Mouse (Mus musculus) CD4-positive, CD25-positive, alpha-beta regulatory T cell, adult 2 months (primary cell): ENCODE results near the gene Mb.

Source experiments
- DNase-seq: peaks from one replicate; pipeline ENCODE4 v3.0.0-alpha.2; 2012; ENCODE audit warnings: low read depth, low spot score

Mb gene

DNA sequence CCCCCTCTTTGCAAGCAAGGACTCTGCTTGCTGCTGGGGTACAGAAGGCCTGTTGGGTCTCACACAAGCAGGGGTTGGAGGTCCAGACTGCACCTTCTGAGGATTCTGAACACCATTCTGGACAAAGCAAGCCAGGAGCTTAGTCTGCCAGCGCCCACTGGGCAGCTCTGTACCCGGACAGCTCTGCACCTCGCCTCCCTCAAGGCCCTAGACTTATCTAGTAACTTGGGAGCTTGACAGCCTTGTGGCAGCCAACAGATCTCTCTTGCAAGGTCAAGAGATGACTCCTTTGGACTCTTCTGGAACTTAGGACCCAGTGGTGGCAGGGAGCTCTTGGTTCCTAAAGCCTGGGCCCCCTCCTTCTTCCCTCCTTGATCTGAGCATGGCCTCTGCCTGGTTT lies 23.4 kb downstream of the Mb start:
- no peak for DNase-seq

DNA sequence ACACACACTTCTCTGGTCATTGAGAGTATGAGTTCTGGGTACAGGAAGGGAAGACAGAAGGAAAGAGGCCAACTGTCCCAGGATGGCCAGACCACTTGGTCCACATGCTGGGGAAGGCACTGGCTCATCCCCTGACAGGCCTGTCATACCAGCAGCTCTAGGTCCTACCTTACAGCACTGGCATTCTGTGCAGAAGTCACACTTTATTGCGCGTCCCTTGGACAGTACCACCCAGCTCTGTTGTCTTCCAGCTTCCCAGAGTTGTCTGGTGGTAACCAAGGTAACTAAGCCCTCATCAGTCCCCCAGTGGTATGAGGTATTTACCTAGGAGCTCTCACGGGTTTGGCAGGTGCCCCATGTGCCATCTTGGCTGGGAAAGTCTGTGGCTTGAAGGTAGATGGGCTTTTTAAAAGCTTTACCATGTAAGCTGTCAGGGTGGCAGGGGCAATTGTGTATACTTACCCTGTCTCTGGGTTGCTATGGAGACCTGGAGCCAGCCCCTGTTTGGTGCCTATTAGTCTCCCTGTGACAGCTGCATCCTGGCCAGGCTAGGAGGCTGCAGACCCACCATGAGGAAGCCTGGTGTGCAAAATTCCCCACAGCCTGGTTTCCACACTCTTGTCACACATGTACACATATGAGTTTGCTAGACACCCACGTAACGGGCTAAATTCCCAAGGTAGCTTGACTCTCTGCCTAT lies 24.4 kb downstream of the Mb start:
- DNase-seq, result no peak

DNA sequence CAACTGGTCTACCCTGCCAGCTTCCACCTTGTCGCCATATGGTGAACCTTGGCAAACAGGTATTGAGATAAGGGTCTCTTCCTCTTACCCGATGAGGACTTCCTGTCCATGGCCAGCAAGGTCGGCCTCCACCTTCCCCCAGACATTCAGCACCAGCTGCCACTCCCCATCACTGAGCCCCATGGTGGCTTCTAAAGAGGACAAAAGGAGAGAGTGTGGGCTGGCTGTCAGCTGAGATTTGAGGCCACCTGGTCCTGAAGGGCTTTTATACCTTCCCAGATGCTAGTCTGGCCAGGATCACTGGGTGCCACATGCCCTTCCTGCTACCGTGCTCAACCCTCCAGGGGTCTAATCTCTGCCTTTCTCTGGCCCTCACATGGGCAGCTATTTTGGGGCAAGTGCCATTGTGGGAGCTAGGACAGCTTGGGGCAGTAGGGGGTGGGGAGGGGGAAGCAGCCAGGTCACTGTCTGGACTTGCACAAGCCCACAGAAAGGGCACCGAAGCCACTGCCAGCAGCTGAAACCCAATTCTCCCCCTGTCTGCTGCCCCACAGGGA lies 28.0 kb downstream of the Mb start:
- DNase-seq, result no peak

DNA sequence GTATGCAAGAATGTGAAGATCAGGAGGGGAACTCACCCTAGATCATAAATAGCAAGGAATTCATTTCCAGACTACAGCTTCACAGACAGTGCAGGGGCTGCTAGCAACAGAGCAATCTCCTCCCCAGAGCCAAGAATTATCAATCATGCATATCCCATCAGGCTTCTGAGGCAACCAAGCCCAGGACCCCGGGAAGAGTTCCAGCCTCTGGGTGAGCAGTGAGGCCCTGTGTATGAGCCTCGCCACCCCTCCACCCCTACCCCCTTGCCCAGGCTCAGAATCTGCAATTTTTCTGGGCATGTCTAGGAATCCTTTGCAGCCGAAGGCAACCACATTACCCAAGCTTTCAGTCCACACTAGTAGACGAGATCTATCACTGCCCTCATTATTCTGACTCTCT lies 28.6 kb downstream of the Mb start:
- DNase-seq, result no peak

DNA sequence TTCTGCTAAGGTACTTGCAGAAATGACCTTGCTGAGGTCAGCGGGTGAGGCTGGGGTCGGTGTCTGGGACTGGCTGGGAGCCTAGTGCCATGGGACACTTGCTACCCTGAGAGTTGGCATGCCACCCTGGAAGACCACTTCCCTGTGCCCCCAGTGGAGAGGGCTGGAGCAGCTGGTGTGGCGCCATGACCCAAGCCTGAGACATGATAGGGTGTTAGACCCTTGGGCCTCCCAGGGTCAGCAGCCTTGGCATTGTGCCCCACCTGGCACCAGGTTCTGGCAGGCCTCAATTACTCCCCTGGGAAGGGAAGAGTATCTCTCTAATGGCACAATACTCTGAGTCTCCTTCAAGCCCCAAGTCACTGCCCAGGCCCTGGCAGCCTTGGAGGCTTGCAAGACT lies 29.4 kb downstream of the Mb start:
- no peak for DNase-seq

DNA sequence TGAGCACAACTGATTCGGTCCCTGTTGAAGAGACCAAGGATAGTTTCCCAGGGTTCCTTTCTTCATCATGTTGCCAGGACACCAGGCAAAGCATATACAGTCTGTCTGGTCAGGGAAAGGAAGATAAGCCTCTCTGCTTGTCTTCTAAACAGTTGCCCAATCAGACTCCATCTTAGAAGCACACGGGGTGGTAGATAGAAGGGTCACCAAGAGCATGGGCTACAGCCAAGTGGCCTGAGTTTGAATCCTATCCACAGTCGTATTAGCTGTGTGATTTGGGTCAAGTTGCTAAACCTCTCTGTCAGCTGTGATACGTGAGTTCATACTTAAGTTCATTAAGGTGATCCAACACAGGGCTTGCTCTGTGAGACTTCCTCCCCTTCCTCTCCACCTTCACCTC lies 30.3 kb downstream of the Mb start:
- no peak for DNase-seq

DNA sequence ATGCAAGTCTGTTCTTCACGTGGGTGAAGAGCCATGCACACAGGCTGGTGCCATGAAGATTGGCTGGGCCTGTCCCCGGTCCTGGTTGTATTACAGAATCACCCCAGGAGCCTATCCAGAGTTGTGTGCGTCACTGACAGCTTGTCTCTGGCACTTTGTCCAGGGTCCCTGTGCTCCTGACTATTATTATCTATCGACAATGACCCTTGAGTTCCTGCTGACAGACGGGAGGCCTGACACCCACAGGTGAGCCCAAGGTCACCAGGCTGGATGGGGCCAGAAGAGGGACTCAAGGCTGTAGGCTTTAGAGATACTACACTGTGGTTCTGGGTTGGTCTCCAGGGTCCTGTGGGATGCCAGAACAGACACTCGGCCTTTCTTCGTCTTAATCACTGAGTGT lies 30.9 kb downstream of the Mb start:
- no peak for DNase-seq

DNA sequence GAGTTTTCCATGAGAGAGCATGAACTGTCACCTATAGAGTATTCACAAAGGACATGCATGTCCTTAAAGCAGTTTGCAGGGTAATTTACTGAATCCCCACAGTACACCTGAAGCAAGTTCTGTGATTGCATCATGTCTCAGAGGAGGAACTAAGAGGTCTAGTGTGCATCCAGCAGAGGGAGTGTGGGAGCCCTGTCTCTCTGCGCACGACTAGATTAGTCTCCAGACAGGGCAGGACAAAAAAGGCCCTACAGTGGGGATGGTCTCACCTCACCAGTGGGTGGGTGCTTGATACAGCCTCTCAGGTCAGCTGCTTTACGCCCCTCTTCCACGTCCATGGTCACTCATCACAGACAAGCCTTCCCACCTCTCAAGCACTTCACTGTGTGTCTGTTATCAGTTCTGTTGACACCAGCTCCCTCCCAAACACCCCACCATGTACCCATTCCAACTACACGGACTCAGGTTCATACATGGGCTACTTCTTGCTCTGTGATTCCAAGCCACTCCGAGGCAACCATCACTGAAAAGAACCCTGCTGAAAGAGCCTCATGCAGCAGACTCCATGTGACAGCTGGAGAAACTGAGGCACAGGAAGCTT lies 31.6 kb downstream of the Mb start:
- no peak for DNase-seq

DNA sequence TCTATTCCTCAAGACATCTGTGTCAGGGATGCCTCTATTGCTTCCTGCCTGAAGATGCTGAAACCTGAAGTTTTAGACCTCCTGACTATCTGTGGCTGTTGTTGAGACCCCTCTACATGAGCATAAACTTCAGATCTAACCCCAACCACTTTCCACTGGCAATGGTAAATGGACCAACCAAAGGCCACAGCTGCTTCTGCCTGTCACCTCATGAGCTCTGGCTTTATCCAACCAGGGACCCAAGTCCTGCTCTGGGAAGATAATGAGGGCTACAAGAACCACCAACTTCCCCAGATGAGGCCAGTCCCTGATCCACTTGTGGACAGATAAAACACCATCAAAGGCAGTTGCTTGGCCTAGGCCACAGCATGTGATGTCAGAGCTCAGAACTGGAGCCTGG lies 32.6 kb downstream of the Mb start:
- DNase-seq, result no peak

DNA sequence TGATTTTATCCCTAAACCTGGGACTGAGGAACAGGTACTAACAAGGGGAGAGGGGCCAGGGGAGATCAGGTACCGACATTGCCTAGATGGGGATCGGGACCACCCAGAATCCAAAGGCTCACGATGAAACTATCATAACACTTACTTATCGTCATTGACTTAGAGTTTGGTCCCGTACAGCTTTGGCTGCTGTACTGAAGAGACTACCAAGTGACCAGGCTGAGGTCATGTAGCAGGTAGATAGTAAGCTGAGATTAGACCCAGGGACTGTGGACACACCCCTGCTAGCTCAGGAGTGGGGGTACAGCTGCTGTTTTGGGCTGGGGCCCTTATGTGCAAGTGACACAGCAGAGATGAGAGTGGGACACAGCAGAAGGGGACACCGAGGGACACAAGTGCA lies 34.0 kb downstream of the Mb start:
- DNase-seq, result no peak

DNA sequence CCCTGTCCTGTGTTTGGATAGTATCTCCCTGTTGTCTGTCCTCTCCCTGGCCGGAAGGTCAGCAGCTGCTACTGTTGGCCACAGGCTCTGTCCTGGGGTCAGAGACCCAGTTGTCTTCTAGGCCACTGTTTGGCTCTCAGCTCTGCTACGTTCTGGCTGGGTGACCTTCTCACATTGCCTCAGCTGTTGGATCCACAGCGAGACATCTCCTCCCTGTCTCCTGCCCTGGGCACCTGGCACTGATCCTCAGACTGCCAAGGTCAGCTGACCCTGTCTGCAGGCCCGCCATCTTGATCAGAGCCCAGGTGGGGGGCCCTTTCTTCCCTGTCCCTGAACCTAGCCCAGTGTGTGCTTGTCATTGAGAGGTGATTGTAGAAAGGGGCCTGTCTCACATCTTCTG lies 35.5 kb downstream of the Mb start:
- DNase-seq, result no peak

DNA sequence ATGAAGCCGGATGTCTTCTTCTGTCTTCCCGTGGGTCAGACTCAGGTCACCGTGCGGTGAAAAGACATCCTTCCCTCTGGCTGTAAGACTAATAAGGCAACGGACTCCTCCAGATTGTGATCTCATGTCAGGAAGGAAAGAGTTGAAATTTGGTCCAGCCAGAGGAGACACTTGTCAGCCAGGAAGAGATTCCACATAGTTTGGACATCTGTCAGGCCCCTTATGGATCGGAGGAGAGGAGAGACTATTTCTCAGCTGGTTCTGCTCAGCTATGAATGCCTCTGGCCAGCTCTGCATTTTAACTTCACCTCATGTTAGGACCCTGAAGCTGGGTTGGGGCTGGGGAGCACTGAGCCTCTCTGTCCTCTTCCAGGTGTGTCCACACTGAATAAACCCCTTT lies 36.0 kb downstream of the Mb start:
- no peak for DNase-seq

DNA sequence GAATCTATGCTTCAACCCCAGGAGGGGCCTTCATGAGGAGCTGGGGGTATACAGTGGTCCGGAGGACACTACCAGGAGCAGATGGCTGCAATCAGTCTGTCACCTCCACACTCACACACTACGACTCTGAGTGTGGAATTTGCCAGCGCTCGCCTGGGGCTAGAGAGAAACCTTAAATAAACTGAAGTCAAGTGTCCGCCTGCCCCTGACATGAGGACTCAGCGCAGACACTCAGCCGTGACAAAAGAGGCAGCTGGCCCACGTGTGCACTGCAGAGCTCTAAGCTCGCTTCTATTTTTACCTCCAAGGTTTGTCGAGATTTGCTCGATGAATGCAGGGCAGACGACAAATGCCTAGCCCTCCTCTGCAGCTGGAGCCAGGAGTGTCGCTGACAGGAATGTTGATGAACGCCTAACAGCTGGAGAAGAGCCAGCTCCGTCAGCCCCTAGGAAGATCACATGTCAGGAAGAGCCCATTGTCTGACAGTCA lies 36.7 kb downstream of the Mb start:
- no peak for DNase-seq

DNA sequence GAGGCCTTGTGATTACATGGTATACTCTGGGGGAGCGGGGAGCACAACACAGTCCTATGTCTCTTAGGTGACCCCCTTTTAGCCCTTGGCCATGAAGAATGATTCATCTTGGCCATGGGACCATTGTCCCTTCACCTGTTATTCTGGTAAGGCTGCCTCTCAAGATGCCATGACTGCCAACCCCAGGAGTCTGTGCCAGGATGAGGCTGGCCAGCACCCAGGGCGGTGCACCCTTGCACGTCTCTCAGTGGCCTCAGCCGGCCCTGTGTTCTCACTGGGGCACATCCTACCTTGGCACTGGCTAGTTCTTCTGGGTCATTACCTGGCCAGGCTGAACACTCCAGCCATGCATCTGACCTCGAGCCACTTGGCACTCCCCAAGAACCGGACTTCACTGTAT lies 41.6 kb downstream of the Mb start:
- DNase-seq, result no peak

DNA sequence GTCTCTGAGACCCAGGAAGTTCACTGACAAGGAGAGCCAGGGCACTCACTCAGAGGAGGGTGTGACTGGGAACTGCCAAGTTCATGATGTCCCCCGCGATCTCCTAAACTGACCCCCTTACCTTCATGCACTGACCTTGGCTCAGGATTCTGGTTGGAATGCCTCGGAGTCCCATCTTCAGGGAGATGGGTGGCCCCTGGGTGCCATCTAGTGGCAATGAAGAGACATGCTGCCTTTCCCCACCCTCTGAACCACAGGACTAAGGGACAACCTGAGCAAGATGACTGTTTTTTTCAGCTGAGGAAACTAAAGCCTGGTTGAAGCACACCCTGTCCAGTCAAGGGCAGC lies 46.6 kb downstream of the Mb start:
- peak; percentile 44 for DNase-seq

DNA sequence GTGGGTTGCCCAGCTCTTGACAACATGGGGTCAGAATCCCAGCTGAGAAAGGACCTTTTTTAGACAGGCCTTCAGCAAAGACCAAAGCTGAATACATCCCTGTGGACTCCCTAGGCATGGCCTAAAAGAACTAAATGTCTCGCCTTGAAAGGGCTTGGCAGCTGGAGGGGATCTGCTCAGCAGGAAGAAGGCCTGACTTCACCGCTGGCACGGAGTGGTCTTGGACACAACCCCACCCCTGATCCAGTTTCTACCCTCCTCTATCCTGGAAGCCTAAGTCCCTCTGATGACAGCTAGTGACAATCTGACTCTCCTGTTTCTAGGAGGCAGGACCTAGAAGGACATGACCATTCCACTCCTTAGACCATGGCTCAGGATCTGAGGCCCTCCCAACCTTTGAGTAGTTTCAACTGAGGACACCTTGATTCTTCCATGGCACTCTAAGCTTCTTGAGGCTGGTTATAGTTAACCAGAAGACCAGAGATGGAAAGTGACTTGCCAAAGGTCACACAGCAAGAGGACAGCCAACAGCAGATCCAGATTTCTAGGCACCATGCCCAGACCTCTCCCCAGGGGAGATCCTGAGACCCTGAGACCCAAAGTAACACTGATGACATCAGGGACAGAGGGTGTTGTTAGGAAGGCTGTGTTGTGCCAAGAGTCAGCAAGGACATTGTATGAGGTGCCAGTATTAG lies 47.1 kb downstream of the Mb start:
- no peak for DNase-seq

DNA sequence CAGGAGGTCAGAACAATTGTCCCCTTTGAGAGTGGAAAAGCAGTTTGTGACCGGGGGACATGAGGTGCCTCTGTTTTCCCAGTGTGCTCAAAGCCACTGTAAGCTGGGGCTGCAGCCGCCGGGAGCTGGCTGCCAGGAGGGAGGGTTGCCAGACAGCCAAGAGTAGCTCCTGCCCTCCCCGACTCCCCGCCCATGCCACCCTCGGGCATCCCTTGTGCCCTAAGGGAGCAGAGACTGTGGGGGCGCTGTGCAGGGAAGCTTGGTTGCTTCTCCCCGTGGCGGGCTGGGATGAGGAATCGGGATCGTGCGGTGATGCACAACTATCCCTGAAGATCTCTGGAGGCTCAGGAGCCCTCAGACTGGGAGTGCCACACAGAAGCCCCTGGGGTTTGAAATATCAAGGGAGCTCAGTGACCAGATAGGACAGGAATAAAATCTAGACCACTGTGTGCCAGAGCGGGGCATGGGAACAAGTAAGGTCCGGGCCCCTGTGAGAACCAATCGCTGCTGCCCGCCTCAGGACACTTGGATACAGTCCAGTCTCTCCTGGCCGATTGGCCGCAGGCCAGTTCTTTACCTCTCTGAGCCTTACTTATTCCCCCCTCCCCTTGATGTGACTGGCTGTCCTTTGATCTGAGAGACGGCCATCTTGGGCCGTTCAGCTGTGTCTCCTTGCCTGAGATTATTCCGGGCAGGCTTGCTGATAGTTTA lies 51.4 kb downstream of the Mb start:
- DNase-seq, result no peak

DNA sequence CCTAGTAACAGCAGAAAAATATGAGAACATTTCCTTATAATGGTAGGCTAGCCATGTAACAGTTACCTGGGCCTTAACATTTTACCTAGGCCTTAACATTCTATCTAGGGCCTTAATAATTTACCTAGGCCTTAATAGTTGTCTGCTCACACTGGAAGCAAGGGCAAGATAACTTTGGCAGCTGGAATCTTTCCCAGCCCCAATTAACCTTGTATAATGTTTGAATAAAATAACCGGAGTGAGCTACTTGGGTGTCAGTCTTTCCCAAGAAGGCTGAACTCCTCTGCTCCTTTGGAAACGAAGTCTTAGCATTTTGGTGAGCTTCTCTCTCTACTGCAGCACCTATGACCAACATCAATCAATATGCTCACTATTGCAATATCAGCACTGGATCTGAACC lies 52.4 kb downstream of the Mb start:
- no peak for DNase-seq

DNA sequence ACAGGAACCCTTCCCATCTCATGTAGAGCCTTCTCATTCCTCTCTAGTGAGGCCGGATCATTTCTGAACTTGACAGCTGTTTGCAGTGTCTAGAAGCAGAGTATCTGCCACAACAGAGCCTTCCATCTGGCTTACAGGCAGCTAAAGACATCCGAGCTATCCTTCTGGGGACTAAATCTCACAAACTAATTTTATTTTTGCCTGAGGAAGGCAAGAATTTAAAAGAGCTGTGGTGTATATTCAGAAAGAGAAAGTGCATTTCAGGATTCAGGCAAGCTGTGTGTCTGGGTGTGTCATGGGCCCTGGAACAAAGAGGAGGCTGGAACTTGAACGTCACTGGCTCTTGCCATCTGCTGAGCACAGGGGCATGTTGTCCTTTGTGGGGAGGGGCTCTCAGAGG lies 56.1 kb downstream of the Mb start:
- no peak for DNase-seq

DNA sequence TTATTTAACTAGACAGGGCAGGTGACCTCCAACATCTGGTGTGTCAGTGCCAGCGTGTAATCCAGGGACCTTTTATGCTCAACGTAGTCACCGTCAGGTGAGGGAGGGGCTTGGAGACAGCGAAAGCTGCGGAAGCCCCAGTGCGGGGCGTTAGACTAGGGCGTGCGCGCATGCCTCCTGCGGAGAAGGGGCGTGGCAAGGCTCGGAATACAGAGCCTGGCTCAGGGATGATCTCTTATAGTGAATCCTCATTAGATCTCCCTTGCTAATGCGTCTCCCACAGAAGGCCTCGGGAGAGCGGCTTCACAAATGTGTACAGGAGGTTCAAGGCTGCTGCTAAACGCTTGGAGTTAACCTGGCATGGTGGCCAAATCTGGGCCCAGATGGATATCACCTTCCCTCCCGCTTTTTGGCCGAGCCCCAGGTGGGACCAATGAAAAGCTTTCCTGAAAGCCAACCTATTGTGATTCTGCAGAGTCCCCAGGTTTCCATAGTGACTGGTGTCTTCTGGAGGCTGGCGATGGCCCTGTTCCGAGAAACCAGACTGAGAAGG lies 62.9 kb downstream of the Mb start:
- DNase-seq, result peak; percentile 8

DNA sequence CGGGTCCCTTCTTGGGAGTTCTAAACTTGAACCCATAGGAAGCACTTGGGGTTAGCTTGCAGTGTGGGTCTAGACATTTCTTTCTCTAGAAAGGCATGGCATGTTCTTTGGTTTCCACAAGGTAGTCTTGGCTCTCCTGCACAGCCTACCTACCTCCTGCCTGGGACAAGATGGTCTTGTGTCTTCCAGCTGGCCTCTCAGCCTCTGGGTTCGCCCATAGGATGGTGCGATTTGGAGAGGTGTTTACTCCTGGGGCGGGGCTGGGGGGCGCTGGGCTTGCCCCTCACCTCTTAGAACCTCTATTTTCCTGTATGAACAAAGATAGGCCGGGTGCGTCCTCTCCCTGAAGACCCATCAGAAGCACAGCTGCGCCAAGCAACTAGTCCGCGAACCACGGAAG lies 63.3 kb downstream of the Mb start:
- no peak for DNase-seq

DNA sequence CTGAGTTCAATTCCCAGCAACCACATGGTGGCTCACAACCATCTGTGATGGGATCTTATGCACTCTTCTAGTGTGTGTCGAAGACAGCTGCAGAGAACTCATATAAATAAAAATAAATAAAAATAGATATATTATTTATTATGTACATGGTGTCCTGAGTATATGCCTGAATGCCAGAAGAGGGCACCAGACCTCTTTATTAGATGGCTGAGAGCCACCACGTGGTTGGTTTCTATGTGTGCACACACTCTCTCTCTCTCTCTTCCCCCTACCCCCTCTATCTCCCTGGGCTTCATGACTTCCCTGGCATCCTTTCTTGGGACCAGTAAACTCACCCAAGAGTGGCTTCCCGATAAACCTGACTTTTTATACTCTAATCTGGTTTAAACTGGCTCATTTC lies 67.7 kb downstream of the Mb start:
- DNase-seq, result no peak
